Mouse (Mus musculus) CH12F3 (cell line): ENCODE measurements around the gene Iqgap2.

ENCODE experiments used
- in situ Hi-C: fragments of 300-500 bp; cut with MboI; formaldehyde crosslinking; loops from 2 replicates; pipeline ENCODE4 v1.14.3; 2020; ENCODE audit warnings: low sequenced_read_pairs

Gene Iqgap2

DNA sequence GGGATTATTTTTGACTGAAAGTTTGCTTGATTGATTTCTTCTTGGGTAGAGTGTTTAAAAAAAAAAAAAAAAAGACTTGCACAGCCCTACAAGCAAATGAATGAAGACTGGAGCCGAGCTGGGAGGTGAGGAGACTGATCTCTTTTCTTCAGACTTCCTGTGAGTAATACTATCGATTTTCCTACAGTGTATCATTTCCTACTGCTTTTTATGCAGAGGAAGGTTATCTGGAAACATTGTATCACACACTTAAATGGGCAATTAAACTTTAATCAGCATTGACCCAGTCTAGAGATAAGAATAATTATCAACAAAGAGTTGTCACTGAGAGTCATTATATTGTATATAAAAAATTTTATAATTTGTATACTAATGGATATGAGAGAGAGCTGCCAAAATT, 261.0 kb downstream of the Iqgap2 start:
- in situ Hi-C loops = no loop called here

DNA sequence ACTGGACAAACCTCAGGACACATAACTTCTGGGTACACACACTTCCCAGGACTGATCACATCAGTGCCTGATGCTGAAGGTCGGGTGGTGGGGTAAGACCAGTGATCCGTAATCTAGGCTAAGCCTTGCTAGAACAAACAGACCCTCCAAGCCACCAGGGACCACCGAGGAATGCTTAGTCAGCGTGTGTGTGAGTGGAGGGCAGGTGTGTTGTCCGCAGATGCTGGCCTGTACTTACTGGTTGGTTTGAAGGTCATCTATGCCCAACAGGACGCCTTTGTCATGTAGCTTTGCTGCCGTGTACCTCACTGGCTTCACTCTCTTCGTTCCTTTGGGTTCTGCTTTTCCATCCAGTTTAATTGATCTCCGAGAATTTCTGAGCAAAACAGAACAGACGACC, 262.0 kb downstream of the Iqgap2 start:
- in situ Hi-C loops = no loop called here

DNA sequence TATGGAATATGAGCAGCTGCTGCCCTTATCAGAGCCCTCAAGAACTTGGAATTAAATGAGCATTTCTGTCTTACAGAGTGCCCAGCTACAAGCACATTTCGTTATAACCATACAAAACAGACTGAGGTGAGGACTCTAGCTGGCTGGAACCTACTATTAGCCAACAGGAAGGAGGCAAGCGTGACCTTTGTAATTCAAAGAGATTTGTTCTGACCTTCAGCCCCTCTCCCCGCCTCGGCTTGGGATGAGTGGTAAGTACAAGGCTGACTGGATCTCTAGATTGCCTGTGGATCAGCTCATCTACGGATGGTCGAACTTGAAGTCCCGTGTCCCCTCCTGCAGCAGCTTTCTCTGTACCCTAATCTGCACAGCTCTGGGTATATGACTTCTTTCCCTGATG, 265.0 kb downstream of the Iqgap2 start:
- in situ Hi-C loops = no loop called here

DNA sequence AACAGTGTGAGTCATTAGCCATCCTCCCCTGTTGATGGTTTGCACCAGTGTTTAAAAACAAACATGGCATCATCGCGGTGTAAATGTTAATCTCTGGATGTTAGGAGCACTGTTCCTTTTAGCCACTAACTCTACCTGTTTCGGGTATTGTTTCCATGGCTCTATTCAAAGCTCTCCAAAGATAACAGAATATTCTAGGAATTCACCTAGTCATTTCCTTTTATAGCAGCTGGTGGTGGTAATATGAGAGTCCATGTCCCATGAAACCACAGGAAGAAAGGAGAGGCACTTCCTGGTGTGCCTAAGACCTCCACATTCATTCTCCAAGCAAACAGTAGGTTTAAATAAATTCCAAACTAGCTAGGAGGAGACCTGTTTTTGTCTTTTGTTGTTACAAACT, 268.7 kb downstream of the Iqgap2 start:
- in situ Hi-C loops = no loop called here

DNA sequence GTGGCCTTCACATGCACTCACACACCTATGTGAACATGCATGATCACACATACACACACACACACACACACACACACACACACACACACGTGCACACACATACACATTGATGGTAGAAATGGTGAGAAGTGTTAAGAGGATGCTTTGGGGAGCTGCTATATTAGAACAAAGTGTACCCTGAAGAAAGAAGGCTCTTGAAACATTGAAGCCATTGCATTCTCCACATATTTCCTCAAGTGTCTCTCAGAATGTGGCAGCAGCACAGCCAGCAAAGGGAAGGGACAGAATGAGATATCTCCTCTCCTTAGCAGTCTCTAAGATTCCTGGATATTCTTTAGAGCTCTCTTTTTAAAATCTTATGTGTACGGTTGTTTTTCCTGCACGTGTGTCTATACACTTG, 270.2 kb downstream of the Iqgap2 start:
- in situ Hi-C loops = no loop called here

DNA sequence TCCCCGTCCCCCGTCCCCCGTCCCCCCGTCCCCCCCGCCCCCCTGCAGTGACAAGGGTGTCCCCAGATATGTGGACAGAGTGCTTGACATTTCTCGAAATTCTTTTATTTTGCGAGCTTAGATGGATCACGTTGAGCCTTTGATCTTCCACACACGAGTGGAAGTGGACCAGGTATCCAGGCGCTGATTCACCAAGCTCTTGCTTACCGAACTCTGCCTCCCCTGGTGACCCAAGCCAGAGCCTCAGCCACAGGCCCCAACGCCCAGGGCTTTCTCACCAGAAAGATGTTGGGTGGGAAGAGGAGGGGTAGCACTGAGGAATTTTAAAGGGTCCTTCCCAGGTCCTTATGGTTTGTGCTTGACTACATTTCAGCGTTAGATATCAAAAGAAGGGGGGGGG, 272.9 kb downstream of the Iqgap2 start:
- in situ Hi-C loops = no loop called here

DNA sequence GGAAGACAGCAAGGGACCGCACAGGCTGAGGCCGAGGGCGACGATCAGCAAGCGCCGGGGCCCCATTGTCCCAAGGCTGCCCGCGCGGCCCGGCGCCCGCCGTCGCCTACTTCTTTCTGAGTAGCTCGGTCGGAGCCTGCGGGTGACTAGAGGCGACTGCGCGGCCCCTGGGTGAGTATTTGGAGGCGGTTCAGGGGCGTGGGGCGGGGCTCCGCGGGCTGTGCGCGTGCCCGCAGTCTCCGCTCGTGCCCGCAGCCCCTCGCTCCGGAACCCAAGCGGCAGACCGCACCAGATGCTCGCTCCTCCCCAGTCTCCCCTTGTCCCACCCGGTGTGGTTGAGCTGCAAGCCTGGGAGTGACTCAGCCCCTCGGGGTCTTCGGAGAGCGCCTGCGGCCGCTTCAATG, 273.4 kb downstream of the Iqgap2 start, which contains the start of gene F2r:
Gene F2r, minus strand, starts transcription at position 179 of the 404 bp plus-strand sequence.
- in situ Hi-C loops = no loop called here

DNA sequence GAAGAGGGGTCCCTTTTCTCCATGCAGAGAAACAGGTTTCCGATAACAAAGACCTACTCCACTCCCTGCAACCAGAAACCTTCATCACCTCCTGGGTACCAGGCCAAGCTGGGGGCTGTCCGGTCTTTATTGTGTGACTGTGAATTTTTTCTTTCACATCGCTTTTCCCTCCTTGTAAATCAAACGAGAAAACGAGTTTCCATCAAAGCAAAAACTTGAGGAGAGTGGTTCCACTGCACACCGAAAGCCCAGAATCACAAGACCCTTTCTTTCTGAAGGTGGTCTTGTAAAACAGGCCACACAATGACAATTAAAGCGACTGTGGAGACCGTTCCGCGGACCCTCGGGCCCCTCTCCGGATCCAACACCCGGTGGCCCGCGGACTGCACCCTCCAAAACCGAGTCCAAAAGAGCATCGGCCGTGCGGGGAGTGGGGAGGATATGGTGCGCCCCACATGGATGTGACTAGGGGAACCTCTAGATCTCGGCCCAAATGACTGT, 274.0 kb downstream of the Iqgap2 start:
- in situ Hi-C loops = no loop called here

DNA sequence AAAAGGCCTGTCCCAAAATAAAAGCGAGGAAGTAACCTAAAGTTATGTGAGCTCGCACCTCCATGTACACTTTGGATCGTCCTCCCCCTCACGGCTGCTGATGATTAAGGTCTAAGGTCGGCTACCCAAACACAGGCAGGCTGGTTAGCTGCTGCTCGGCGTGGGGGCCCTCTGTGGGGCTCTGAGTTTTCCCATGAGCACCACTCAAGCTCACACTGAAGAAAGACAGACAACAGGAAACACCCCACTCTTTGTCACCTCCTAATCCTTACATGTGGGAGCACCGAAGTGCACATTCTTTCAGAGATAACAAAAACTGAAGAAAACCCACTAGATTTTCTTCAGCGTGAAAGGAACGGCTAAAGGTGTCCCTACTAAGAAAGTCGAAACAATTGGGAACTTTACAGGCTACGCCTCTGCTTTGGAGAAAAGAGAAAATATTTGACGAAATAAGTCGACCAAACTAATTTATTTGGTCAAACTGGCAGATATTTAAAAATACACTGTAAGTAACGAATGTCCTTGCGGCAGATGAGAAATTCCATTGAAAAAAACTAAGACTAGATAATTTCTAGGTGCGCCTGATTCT, 274.5 kb downstream of the Iqgap2 start:
- in situ Hi-C loops = no loop called here

DNA sequence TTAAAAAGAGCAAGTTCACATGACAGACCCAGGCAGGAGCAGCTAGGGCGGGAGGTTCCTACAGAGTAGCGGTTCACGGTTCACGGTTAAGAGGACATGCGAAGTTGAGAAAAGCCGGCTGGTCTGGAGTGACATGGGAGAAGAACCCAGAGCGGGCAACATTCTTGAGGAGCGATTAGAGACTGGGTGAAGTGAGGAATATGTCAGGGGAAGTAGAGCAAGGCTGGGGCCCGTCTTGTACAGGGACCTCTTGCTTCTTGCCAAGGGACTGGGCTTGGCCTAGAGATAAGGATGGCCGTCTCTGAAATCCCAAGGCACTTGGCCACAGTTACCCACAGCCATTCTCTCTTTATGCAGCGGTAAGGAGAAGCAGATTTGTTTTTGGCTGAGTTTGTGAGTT, 275.2 kb downstream of the Iqgap2 start:
- in situ Hi-C loops = no loop called here

DNA sequence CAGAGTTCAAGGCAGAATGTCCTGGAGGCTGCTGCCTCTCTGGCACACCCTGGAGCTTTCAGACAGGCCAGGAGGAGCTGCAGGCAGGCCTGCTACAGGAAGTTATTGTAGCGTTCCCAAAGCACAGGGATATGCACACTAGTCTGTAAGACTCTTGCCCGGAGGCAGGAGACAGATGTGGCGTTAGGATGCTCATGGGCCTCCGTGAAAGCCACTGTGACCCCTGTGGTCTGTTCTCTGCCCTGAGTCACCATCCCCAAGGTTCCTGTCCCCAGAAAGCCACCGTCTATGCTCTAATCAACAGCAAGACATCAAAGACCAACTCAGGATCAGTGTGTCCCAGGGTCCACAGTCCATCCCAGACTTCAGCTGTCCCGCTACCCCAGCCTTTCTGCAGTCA, 277.0 kb downstream of the Iqgap2 start:
- in situ Hi-C loops = no loop called here

DNA sequence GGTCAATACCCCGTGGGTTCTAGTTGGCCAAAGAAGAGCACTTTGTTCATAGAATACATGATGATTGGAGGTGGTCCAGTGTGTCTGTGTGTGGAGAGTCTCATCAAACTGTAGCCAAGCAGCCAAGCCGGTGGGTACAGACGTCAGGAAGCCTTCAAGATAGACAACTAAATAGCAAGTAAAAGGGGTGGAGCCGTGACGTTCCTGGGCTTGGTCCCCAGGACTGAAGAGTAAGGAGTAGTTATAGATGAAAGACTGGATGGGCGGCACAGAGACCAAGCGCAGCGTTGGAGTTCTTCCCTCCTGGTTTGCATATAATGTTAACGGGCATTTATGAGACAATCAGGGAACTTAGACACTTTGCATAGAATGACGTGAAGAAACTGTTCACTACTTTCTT, 279.5 kb downstream of the Iqgap2 start:
- in situ Hi-C loops = no loop called here

DNA sequence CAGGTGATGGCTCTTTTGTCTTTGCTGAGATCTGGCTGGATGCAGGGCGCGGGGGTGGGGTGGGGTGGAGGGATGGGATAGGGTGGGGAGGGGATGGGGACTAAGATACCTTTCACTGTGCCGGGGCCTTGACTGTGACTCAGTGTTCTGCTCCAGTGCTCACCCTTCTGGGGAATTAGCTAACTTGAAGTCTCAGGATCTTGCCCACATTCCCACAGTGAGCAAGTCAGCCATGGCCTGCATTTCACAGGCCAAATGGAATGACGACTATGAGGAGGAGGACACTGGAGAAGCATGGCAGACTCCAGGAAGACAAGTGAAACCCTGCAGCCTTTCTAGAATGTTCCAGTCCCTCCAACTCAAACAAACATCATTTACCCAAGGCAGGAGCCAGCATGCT, 280.0 kb downstream of the Iqgap2 start:
- in situ Hi-C loops = no loop called here

DNA sequence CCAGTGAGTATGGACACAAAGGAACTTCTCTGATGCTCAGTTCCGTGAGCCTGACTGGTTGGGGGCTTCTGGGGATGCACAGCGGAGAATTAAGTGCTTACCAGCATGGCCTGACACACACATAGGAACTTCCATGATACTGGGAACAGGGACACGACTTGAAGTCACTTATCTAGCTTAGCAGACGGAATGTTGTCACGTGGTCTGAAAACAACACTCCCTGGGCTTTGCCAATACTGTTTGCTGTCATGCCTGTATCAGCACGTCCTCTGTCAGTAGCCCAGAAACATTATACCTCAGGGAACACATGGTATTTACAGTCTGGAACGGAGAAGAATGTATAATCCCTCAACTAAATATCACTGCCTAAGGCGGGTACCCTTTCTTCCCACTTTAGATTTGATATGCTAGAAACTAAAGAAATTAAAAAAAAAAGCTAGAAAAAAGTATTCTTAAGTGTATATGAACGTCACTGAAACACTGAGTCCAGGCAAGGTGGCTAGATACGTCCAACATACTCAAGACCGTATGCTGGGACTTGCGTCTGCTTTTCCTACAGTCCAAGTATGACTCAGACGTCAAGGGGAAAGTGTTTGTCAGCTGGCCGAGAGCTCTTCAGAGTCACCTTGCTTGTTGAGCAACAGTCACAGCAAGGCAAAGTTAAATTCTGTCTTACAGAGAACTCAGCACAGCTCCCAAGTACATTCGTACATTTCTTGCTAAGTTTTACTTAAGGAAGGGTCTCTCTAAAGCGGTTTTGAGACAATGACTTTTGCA, 280.7 kb downstream of the Iqgap2 start:
- in situ Hi-C loops = no loop called here

DNA sequence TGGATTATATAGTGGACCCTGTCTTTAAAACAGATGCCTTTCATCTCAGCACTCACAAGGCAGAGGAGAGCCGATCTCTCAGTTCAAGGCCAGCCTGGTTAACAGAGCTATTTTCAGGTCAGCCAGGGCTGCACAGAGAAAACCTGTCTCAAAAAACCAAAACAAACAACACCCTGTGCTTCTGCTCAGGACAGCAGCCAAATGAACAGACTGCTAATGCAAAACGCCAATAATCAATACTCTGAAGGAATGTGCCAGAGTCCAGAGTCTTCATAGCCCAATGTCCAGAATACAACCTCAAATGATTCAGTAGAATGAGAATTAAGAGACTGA, 282.7 kb downstream of the Iqgap2 start:
- in situ Hi-C loops = no loop called here

DNA sequence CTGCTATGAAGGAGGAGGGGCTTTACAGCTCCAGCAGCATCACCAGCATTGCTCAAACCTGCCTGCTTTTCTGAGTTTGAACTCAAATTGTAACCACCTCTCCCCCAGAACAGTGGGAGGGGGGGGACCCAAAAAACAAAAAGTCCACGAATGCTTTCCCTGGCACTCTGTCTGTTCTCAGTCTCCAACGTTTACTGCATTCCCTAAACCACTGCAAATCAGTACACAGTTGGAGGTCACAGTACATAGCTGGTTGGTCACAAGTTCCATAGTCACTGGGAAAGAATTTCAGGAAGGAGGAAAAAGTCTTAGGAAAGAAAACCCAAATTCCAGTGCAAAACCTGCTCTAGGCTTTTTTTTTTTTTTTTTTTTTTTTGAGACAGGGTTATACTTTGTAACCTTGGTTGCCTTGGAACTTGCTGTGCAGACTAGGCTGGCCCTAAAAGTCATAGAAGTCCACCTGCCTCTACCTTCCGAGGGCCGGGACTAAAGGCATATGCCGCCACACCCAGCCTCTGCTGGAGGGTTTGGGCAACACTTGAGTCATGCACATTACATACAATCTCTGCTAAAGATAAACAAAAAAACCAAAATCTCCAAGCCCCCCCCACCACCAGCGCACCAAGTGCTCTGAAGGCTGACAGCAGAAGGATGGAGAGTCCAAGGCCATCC, 283.2 kb downstream of the Iqgap2 start:
- in situ Hi-C loops = no loop called here

DNA sequence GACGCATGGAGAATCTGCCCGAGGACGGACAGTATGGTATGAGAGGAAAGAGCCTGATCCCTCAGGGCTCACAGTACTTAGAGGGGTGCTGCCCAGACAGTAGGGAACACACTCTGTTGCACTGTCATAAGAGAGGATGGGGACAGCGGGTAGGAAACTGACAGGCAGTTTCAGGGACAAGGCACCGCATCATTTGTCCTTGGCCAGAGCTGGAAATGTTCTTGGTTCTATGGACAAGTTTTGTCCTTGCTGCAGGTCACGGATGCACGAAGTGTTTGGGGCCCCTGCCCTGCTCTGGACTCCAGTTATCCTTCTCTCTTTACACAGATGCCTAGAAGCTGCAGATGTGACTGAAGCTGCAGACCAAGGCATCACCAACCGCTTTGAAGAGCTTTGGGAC, 284.7 kb downstream of the Iqgap2 start:
- in situ Hi-C loops = no loop called here

DNA sequence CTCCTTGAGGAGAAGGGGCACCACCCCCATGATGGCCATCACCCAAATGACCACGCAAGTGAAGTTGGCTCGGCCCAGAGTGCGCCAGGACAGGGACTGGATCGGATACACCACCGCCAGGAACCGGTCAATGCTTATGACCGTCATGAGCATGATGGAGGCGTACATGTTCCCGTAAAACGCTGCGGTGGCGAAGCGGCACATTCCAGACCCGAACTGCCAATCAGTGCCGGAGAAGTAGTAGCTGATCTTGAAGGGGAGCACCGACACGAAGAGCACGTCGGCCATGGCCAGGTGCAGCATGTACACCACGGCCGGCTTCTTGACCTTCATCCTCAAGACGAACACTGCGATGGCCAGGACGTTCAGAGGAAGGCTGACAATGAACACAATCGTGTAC, 287.4 kb downstream of the Iqgap2 start:
- in situ Hi-C loops = no loop called here

DNA sequence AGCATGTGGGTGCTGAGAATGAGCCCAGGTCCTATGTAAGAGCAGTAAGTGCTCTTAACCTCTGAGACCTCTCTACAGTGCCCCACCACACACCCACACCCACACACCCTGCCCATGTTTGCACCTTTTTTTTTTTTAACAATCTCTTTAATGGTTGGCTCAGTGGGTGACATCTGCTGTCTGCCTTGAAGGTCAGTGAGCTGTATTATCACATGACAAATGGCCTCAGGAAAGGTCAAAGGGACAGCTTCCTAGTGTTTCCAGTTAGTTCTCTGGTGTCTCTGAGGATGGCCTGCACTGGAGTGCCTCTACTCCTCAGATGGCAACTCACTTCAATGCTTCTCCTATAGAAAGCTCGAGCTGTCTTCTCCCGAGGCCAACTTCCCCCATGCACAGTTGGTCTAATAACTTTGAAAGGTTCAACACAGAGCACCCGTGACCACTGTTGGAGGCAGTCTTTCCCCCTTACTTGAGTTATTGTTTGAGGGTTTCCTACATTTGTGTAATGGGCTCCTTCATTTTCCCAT, 291.8 kb downstream of the Iqgap2 start:
- in situ Hi-C loops = no loop called here

DNA sequence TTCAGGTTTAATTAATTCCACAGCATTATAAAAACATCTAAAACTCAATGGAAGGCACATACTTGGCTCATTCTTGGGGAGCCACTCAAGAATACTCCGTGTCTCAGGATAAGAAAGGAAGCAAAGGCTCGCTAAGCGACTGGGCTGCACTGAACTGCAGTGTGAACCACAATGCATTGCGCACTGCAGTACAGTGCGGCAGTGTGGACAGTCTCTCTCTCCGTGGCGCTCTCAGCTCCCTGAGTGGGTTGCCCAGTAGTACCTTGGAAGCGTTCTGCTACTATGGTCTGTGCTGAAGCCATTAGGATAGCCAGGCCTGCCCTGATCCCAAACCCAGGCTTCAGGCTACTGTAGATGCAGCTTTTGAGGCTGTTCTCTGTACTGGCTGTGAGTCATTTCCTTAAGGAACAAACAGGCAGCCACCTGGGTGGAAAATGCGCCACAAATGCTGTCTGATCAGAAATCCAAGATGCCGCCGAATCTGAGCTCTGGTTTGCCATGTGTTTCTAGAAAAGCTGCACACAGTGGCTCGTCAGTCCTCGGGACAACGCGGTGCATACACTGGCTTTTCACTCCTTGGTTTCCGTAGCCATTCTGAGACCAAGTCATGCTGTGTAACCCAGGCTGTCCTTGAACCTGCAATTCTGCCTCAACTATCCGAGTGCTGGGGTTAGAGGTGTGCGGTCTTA, 293.3 kb downstream of the Iqgap2 start:
- in situ Hi-C loops = no loop called here

DNA sequence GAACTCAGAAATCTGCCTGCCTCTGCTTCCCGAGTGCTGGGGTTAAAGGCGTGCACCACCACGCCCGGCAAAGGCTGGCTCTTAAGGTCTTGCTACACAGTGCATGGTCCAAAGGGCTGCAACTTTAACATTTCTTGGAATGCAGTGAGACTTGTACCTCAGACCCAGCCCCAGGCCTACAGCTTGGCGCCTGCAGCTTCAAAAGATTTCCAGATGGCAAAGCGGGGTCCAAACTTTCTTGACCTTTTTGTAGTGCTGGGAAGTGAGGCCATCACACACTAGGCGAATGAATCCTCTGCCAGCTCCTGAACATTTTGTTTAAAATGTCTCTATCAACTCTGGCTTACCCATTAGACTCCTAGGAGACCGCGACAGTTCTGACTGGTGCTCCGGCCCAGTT, 294.1 kb downstream of the Iqgap2 start:
- in situ Hi-C loops = no loop called here
